Mouse (Mus musculus) stomach, postnatal 0 days (tissue): ENCODE results near the gene Prrt3.

Experiments used
- CTCF ChIP-seq: IDR thresholded peaks from 2 replicates; pipeline ENCODE4 v1.5.1; 2016; ENCODE audit warnings: antibody characterized with exemption, low read depth, mild to moderate bottlenecking, moderate library complexity
- EP300 ChIP-seq: optimal IDR thresholded peaks from 2 replicates; pipeline ENCODE3; 2016; ENCODE audit warnings: antibody characterized with exemption

- TF ChIP-seq CTCF (no peak), EP300 (peak; percentile 42)
Measured at GRCm38 (mm10) chr6:113487125-113487576, 14.6 kb downstream of the Prrt3 start.
